Mouse (Mus musculus) brain, embryonic 14.5 days (tissue): Measurements from ENCODE around the gene Chd4. TPM values are rescaled to one million over a fixed set of nuclear protein-coding genes. Genes with fewer than 3 reads are reported as not detected.

ENCODE experiments used
- DNase-seq: peaks from one replicate; pipeline ENCODE4 v3.0.0-alpha.2; 2011; ENCODE audit warnings: low read depth
- CTCF ChIP-seq: fragments of 200-500 bp; IDR thresholded peaks from 2 replicates; pipeline ENCODE4 v1.5.1; 2012; ENCODE audit warnings: inconsistent platforms, mild to moderate bottlenecking, moderate library complexity, borderline replicate concordance; ENCODE audit not compliant: insufficient read depth, insufficient read length; ENCODE audit errors: extremely low read depth
- POLR2A ChIP-seq: fragments of 200-500 bp; IDR thresholded peaks from 2 replicates; pipeline ENCODE4 v1.6.1; 2012; ENCODE audit warnings: mild to moderate bottlenecking, inconsistent platforms, borderline replicate concordance; ENCODE audit not compliant: poor library complexity, insufficient read depth, insufficient read length, severe bottlenecking; ENCODE audit errors: extremely low read depth
- polyA plus RNA-seq: library from polyadenylated mRNA; depleted of rRNA; stranded (reverse); fragments of >200 nt; gene quantifications from 2 replicates; pipeline ENCODE4 v1.2.3, GENCODE M21; 2012

Chd4 gene
- polyA plus RNA-seq, 1 experiment: 142 TPM

- DNase-seq: peak; percentile 98
- TF ChIP-seq POLR2A (peak; percentile 68; the same call in 1 of the 2 replicates), CTCF (peak; percentile 96)
These were observed 13.8 kb upstream of the Chd4 start for GRCm38 (mm10) chr6:125081797-125082560.

GRCm38 (mm10) chr6:125082801-125083386, 12.9 kb upstream of the Chd4 start:
- DNase-seq: no peak
- TF ChIP-seq CTCF (no peak), POLR2A (no peak)

- DNase-seq: peak; percentile 90
- TF ChIP-seq CTCF: peak; percentile 83; the same call in 1 of the 2 replicates
- no peak for TF ChIP-seq POLR2A
These were observed 11.4 kb upstream of the Chd4 start for GRCm38 (mm10) chr6:125084424-125084823.

- DNase-seq: no peak
- TF ChIP-seq POLR2A (no peak), CTCF (no peak)
These were observed 7.8 kb upstream of the Chd4 start for GRCm38 (mm10) chr6:125087937-125088336.

- DNase-seq: peak; percentile 97
- TF ChIP-seq POLR2A (no peak), CTCF (no peak)
These were observed 7.0 kb upstream of the Chd4 start for GRCm38 (mm10) chr6:125088561-125089321.

GRCm38 (mm10) chr6:125089521-125090321, 6.1 kb upstream of the Chd4 start:
- TF ChIP-seq POLR2A (peak; percentile 13; the same call in 1 of the 2 replicates), CTCF (no peak)
- DNase-seq: peak; percentile 93

GRCm38 (mm10) chr6:125090341-125091085, 5.3 kb upstream of the Chd4 start:
- TF ChIP-seq CTCF: no peak
- no peak for DNase-seq

GRCm38 (mm10) chr6:125092372-125092771, 3.4 kb upstream of the Chd4 start:
- no peak for DNase-seq
- no peak for TF ChIP-seq CTCF
- no peak for TF ChIP-seq POLR2A

GRCm38 (mm10) chr6:125094843-125095242, 938 bp upstream of the Chd4 start:
- no peak for DNase-seq
- TF ChIP-seq CTCF (no peak), POLR2A (no peak)

- TF ChIP-seq POLR2A (no peak), CTCF (no peak)
- no peak for DNase-seq
These were observed 457 bp downstream of the Chd4 start for GRCm38 (mm10) chr6:125096279-125096596.

GRCm38 (mm10) chr6:125096597-125097345, 990 bp downstream of the Chd4 start:
- DNase-seq: peak; percentile 70
- TF ChIP-seq POLR2A (no peak), CTCF (no peak)
